In genomic region chr3:88148354-88148753, GRCm38 (mm10) we compare ENCODE assay signal across 10 mouse cellular contexts. TPM values are rescaled to one million over a fixed set of nuclear protein-coding genes. Genes with fewer than 3 reads are reported as not detected.
A peak's percentile ranks its signal among the peaks of the same experiment; 100 is the strongest.
DNase-seq lines count a peak whose midpoint lies in the region; ATAC-seq and TF ChIP-seq lines count a peak whose summit lies in the region.
"Had no signal": no experiment of that assay in that cellular context is flagged by ENCODE, and none has a peak within 500 bp of the region (broad histone marks: within the 10 kb centered on the region; RNA-seq: fewer than 3 reads in every experiment).

No protein-coding gene starts in this region.

- H3K36me3 ChIP-seq in heart, embryonic 14.5 days (ENCODE audit: control insufficient read depth, insufficient read depth, low read length): peaks cover 7% of the 10 kb centered on the region
- peaks cover 93% of the 10 kb centered on the region for H3K36me3 ChIP-seq in G1E (replicated peaks)
- H3K36me3 ChIP-seq in heart, embryonic 15.5 days: no peaks in the 10 kb centered on the region

- no peak for DNase-seq in heart, adult 8-10 months (ENCODE audit: low spot score)
- DNase-seq in G1E (ENCODE audit: low spot score): no peak
- no peak for DNase-seq in frontal cortex, adult 2 months (ENCODE audit: extremely low spot score in 1 of 2, low spot score in 1 of 2)
- no peak for DNase-seq in embryo, embryonic 11 days
- DNase-seq in kidney, adult 11 months: no peak
- DNase-seq: cerebellum, adult 11 months had no signal

- peak overlapping the region; percentile 81 for H3K9ac ChIP-seq in heart, embryonic 14.5 days (ENCODE audit: low read length)
- H3K9ac ChIP-seq in heart, embryonic 15.5 days: peak overlapping the region; percentile 27; the same call in 1 of the 2 replicates

- H3K9me3 ChIP-seq in heart, embryonic 14.5 days (ENCODE audit: control insufficient read depth, low read length): no peaks in the 10 kb centered on the region
- no peaks in the 10 kb centered on the region for H3K9me3 ChIP-seq in G1E (replicated peaks)
- no peaks in the 10 kb centered on the region for H3K9me3 ChIP-seq in heart, embryonic 15.5 days (replicated peaks)

- H3K27ac ChIP-seq in heart, embryonic 14.5 days (replicated peaks in 1 of 2; ENCODE audit: control insufficient read depth in 1 of 2, insufficient read depth in 1 of 2, low read depth in 2 of 2, low read length in 2 of 2): peak overlapping the region; percentile 99 to 100
- H3K27ac ChIP-seq in heart, embryonic 15.5 days: peak overlapping the region; percentile 100

- TF ChIP-seq CTCF in G1E (IDR thresholded peaks at IDR 0.05; ENCODE audit: low read depth, low read length): no peak

- no peak overlapping the region for H3K4me3 ChIP-seq in heart, embryonic 14.5 days (ENCODE audit: control insufficient read depth in 1 of 2, insufficient read depth in 1 of 2, low read depth in 1 of 2, low read length in 2 of 2)
- H3K4me3 ChIP-seq in G1E (ENCODE audit: low read depth, low read length): peak overlapping the region; percentile 54; the same call in 1 of the 2 replicates
- H3K4me3 ChIP-seq in heart, embryonic 15.5 days: 0 out of 2 replicates have a peak overlapping the region, but pooled peaks have one; percentile 0

- ATAC-seq in heart, embryonic 14.5 days (ENCODE audit: insufficient number of reproducible peaks, insufficient read depth, low FRiP score, low read depth): no peak
- ATAC-seq in G1E (ENCODE audit: extremely low read depth, insufficient number of reproducible peaks, low FRiP score, poor library complexity, severe bottlenecking): no peak
- no peak for ATAC-seq in heart, embryonic 15.5 days (replicated peaks; ENCODE audit: insufficient number of reproducible peaks, insufficient read depth, low FRiP score, low read depth)
- ATAC-seq in neutrophil, adult 5-6 weeks (ENCODE audit: extremely low read depth, insufficient number of reproducible peaks, low FRiP score, poor library complexity, severe bottlenecking): peak; percentile 63
- ATAC-seq: midbrain, embryonic 16.5 days had no signal

- 74% methylated on average over 5 of the region's 5 CpGs for WGBS in heart, embryonic 14.5 days
- WGBS in heart, embryonic 15.5 days: 63% methylated on average over 5 of the region's 5 CpGs

- H3K4me1 ChIP-seq in heart, embryonic 14.5 days (ENCODE audit: control insufficient read depth in 2 of 2, insufficient read depth in 2 of 2, low read length in 2 of 2): peaks cover 66 to 92% of the 10 kb centered on the region in 2 experiments
- peaks cover 96% of the 10 kb centered on the region for H3K4me1 ChIP-seq in G1E (ENCODE audit: insufficient read depth, low read depth, low read length)
- H3K4me1 ChIP-seq in heart, embryonic 15.5 days (replicated peaks): peaks cover 98% of the 10 kb centered on the region

- no peaks in the 10 kb centered on the region for H3K27me3 ChIP-seq in heart, embryonic 14.5 days (ENCODE audit: control insufficient read depth, insufficient read depth, low read length)
- H3K27me3 ChIP-seq in G1E (ENCODE audit: insufficient read depth, low read length): no peaks in the 10 kb centered on the region
- H3K27me3 ChIP-seq in heart, embryonic 15.5 days: no peaks in the 10 kb centered on the region

- H3K4me2 ChIP-seq in heart, embryonic 14.5 days (ENCODE audit: low read length): peak overlapping the region; percentile 82
- peak overlapping the region; percentile 78 for H3K4me2 ChIP-seq in heart, embryonic 15.5 days

RNA-seq across cellular contexts. Expression of gene Mef2d, which starts 6.2 kb away (rescaled TPM):
- polyA plus RNA-seq in heart, embryonic 14.5 days (2014; fragmentation: Nextera tagmentation; extraction: Ambion mirVana): 52.1 and 52.7 TPM in 2 replicates
- 100 to 1,000 TPM; 125 to 139 (median 131) TPM for total RNA-seq in heart, adult 8-10 months (2022)
- total RNA-seq in G1E (2014; fragmentation: Nextera tagmentation) (125 and 128 TPM in 2 replicates), G1E (2017) (15.4 and 17.0 TPM in 2 replicates)
- polyA plus RNA-seq in G1E (2012): 133 and 141 TPM in 2 replicates
- polyA plus RNA-seq in heart, embryonic 15.5 days (2015; fragmentation: Nextera tagmentation; extraction: Ambion mirVana): 35.4 and 43.2 TPM in 2 replicates
- total RNA-seq in neutrophil, adult 5-6 weeks (2017): 120 and 162 TPM in 2 replicates
- 137 and 138 TPM in 2 replicates for polyA plus RNA-seq in frontal cortex, adult 2 months (2012; rRNA removed)

Comparison
In these comparisons a context has a peak if more than half of its experiments do, and no peak if none do; other contexts are left out.
1. H3K4me3 ChIP-seq: peak in G1E (single experiment) and heart, embryonic 15.5 days (single experiment); none in heart, embryonic 14.5 days (0 of 2).